Mouse (Mus musculus): ENCODE data around the gene Nfatc2. TPM values are rescaled to one million over a fixed set of nuclear protein-coding genes. Genes with fewer than 3 reads are reported as not detected.

Gene Nfatc2
- total RNA-seq, 2 experiments from 2014 or later, result 6.5 to 7.5 TPM

DNA sequence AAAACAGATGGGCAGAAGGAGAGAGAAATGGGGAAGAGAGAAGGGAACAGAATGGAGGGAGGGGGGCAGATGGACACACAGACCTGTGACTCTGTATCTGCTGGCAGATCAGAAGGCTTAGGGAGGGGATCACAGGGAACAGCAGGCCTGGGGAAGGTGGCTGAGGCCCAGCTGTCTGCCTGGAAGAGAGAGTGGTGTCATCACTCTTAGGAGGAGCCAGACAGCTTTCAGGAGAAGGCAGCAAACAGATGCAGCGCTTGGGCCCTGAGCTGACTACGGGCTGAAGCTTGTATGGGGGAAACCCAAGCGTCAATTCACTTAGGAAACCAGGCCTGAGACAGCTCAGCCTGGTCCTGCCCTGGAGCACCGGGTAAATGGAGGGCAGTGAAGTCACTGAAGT lies 86.0 kb downstream of the Nfatc2 start:
- intact Hi-C loops (cut with DNase I; ENCODE audit: low total_unique reads), result no loop called here
- DNase-seq, result no peak

DNA sequence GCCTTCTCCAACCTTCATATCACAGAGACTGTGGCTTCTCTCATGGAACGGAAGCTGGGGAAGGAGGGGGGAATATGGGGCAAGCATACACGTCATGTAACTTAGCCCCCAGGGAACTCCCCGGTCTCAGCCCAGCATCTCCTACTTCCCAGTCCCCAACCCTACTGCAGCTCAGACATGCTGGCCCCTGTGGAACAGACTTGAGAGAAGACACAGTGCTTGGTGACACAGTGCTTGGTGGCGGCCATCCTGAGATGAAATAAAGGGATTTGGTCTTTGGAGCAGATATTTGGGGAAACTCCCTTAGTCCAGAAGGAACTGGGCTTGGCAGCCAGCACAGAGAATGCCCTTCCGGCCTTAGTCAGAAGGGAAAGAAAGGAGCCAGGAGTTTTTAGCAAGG lies 87.3 kb downstream of the Nfatc2 start:
- DNase-seq, result no peak
- intact Hi-C loops (cut with DNase I; ENCODE audit: low total_unique reads), result no loop called here

DNA sequence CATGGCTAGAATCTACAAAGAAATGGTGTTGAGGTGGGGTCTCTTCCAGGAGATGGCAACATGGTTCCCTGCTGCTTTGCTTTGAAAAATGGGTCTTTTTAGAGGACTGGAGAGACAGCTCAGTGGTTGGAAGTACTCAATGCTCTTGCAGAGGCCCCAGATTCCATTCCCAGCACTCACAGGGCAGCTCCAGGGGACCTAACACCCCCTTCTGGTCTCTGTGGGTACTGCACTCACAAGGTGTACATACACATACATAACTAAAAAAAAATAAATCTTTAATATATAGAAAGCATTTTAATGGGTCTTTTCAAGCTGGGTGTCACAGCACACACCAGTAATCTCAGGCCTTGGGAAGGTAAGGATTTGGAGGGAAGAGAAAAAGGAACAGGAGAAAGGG lies 89.9 kb downstream of the Nfatc2 start:
- no peak for DNase-seq
- intact Hi-C loops (cut with DNase I; ENCODE audit: low total_unique reads), result no loop called here

DNA sequence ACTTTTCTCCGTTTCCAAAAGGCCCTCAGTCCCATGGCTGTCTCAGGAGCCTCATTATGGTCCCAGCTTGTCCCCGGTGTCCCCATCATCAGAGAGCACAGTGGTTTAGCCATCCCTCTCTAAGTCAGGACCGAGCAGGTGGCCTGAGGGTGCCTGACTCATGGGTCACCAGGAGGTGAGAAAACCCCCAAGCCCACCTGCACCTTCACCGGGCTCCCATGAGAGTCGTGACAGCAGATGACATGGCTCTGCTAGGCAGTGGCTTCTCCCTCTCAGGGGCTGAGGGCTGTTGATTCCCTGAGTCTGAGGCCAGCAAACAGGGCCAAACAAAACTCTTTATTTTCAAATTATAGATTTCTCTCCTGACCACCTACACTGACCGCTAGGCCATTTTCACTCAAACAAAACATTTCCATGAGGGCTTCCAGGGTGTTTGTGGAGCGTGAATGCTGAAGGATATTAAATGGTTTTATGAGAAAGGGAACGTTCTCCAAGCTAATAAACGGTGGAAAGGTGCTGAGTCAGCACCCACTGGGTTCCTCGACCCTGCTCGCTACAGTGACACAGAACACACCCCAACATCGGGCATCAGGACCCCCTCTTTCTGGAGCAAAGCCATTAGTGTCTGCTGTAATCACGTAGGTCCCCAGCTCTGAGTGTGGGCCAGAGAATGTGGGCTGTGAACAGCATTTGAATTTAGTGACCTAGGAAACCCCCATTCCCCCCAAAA lies 92.8 kb downstream of the Nfatc2 start:
- DNase-seq, result no peak
- intact Hi-C loops (cut with DNase I; ENCODE audit: low total_unique reads), result no loop called here

DNA sequence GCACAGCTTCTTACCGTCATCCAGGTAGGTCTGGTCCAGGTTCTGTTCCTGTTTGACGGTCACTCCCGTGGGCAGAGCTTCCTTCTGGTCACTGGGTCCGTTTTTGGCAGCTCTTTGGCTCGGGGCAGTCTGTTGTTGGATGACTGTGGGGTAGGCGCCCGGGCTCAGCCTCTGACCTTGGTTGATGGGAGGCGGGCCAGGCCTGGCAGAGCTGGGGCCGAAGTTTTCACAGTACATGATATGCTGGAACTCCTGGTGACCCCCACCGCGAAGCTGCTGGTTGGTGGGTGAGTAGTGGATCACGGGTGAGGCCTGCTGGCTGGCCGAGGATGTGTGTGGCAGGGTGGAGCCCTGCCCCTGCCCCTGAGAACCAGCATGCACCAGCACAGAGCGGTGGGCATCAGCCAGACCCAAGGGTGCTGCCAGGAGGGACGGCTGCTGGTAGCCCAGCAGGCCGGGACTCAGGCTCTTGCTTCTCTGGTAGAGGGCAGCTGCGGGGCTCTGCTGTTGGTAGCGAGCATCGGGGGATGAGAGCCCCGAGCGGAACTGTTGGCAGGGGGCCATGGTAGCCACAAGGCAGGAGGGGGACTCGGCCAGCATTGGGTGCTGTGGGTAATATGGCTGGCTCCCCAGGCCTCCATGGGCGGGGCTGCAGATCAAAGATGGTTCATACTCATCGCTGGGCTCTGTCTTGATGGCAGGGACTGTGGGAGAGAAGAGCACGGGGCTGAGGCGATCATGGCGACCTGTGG lies 96.8 kb downstream of the Nfatc2 start:
- intact Hi-C loops (cut with DNase I; ENCODE audit: low total_unique reads), result no loop called here
- DNase-seq, result peak; percentile 43

DNA sequence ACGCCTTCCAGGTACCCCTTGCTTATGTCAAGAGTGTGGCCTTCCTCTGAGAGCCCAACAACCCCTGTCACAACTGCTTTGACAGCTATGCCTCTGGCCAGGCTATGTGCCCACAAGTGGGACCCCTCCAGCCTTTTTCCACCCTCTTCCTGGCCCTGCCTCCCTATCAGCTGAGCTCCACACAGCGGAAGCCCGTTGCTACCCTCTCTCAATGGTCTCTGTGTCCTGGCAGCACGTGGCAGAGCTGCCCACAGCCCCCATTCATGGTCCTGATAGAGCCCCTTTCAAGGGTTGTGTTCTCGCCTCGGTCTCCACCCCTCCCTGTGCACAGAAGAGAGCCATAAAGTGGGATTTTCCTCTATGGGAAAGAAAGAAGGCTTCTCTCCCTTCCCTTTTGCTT lies 97.7 kb downstream of the Nfatc2 start:
- no peak for DNase-seq
- intact Hi-C loops (cut with DNase I; ENCODE audit: low total_unique reads), result no loop called here

DNA sequence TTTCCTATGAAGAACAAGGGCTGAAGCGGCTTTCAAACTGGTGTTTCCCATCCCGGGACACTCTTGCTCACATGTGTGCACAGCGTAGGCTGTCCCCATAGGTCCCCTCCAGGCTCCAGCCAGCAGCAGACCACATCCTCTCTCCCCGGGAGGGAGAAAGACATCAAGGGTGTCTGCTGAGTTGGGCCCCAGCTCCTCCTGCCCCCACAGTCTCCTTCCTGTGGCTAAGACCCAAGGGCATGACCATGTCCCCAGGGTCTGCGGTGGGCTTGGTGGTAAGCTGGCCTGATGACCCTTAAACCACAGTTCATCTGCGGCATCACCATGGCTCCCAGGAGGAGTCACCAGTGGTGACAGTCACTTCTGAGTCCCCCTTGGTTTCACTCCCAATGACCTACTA lies 100.7 kb downstream of the Nfatc2 start:
- intact Hi-C loops (cut with DNase I; ENCODE audit: low total_unique reads), result no loop called here
- DNase-seq, result no peak

DNA sequence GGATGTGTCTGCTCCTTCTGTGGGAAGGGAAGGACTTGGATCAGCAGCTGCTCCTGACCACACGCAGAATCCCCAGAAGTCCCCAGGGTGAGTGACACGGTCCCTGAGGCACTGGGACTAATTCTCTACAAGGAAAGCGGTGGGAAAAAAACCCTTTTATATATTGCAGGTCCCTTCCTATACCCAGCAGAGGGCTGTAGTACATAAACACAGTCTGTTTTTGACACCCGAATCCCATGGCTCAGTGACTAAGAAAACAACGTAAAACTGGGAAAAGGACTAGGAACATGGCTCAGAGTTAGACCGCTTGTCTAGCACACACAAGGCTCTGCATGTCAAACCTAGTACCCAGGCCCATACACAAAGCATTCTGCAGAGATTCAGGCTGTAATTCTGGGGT lies 101.2 kb downstream of the Nfatc2 start:
- intact Hi-C loops (cut with DNase I; ENCODE audit: low total_unique reads), result no loop called here
- no peak for DNase-seq

DNA sequence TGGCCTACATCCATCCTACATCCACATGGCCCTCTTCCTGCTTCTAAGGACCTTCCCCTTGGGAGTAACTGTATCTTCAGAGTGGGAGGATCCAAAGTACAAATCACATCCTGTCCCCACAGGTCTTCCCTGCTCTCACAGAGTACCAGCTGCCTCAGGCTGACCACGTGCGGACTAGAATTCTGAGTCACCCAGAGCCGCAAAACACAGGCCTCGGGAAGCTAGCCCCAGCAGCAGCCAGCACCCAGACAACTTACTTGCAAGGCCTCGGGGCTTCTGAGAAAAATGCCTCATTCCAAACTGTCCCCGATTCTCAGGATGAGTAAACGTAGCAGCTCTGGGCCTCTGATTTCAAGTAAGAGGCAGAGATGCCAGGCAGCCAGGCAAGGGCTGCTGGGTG lies 109.7 kb downstream of the Nfatc2 start:
- DNase-seq, result no peak
- intact Hi-C loops (cut with DNase I; ENCODE audit: low total_unique reads), result no loop called here

DNA sequence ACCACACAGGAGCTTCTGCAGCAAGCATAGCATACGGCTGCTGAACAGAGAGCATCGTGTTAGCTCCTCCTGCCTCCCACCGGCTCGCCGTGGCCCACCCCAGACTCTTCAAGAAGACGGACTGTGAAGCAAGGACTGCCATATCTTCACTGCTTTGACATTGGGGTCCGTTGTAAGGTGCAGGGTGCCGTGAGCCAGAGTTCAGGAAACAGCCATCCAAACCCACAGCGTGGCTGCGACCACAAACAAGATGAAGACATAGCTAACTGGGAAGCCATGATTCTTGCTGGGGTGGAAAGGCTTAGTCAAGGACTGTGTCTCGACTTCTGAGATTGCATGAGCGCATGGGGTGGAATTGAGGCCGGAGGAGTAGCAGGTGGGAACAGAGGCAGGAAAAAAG lies 111.5 kb downstream of the Nfatc2 start:
- DNase-seq, result no peak
- intact Hi-C loops (cut with DNase I; ENCODE audit: low total_unique reads), result no loop called here

DNA sequence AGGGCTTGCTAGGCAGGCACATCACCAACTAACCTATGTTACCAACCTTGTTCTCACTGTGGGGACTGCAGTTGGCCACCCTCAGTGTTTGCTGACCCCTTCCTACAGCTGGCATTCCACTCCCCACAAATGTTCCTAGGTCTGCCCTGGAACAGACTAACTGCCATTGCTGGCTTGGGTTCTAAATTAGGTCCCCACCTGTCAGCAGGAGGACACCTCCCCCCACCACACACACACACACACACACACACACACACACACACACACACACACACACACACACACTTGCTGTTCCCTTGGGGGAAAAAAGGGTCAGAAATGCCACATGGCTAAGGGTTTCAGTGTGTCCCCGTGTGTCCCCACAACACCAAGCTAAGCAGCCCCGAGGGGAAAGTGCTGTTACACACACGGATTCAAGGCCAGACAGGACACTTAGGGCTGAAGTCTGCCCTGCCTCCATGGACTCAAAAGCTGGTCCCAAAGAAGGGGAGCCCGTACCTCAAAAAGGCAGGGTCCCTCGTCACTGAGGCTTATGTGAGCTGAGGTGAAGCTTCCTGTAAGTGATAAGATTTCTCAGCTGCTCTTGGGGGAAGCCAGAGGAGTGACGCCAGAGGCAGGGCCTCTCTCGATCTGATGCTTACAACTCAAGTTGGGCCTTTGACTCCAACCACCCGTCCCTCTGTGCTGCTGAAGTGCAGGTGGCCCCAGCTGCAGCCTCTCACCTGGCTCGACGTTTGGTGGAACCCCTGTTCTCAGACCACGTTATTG lies 113.1 kb downstream of the Nfatc2 start:
- intact Hi-C loops (cut with DNase I; ENCODE audit: low total_unique reads), result no loop called here
- no peak for DNase-seq

DNA sequence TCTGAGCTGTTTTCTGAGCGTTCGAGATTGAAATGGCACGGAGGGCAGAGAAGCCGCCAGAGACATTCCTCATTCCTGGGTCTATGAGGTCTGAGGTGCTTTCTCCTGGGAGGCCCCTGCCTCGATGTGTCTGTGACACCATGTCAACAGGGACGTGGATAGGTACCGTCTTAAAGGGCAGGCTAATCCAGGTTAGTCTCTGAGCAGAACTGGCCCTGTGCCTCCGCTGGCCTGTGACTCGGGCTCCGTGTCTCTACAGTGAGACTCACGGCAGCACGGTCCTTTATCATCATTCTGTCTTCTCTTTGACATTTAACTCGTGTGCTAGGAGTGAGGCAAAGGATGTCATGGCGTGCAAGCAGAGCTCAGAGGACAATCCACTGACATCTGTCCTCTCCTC lies 120.3 kb downstream of the Nfatc2 start:
- no peak for DNase-seq
- intact Hi-C loops (cut with DNase I; ENCODE audit: low total_unique reads), result no loop called here

DNA sequence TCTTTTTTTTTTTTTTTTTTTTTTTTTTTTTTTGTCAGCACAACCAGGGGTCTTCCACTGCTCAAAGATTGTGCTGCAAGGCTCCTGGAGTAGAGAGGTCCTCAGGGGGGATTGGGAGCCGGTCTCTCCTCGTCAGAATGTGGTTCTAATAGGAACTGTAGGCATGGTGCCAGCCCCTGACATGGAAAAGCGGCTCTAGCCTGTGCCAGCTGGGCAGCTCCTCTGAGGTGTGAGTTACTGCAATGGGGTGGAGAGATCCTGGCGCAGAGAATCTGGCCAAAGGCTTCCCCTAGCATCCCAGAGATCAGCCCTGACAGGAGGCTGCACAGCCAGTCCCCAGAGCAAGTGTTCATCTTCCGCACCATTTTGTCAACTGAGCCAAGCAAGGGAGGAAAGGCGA lies 120.8 kb downstream of the Nfatc2 start:
- peak; percentile 60 for DNase-seq

DNA sequence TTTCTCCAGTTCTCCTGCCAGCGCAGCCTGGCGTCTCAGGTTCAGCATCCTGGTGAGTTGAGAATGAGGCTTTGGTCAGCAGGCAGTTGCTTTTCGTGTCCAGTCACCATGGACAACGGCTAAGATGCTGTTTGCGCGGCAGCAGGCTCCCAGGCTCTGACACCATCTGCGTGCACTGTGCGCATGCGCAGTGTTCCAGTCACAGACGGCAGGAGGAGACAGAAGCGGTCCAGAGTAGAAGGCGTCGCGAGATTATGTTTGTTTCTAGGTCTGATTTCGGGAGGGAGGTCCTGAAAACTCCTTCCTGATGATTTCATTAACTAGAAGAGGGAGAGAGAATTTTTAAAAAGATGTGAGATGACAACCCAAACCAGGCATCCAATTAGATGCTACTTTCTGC lies 121.5 kb downstream of the Nfatc2 start:
- intact Hi-C loops (cut with DNase I; ENCODE audit: low total_unique reads), result no loop called here
- DNase-seq, result no peak

More for the DNA sequence above, 120.8 kb downstream of the Nfatc2 start:
- intact Hi-C loops (cut with DNase I; ENCODE audit: low total_unique reads), result no loop called here

DNA sequence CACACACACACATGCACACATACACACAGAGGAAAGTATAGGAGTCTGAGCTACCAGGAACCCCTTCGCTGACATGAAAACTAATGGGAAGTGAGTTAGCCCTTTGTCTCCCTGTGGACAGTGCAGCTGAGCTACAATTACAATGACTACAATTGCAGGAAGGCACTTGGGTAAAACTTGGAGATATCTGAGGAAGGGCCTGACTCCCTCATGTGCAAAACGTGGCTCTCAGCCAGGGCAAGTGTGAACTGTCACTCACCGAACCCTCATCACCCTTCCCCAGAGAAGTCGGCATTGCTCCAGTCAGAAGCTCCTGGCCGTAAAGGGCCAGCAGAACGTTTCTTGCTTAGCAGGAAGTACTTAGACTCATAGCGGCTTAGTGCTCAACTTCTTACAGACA lies 123.0 kb downstream of the Nfatc2 start:
- peak; percentile 33 for DNase-seq
- intact Hi-C loops (cut with DNase I; ENCODE audit: low total_unique reads), result no loop called here

DNA sequence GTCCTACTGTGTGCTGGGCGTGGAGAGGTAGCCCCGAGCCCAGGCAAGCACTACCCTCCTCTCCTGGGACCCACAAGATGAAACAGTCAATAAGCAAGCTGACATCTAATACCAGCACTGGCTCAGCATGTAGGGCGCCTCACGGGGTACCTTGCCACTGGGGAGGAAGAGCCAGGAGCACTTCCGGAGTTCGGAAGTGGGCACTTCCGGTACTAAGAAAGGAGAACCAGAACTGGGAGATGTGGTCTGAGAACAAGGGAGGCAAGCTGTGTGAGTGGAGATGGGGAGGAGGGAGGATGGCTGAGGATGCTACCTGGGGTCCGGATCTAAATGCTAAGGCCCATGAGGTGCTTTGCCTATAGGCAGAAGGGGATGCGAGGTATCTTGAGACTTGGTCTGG lies 128.0 kb downstream of the Nfatc2 start:
- no peak for DNase-seq
- intact Hi-C loops (cut with DNase I; ENCODE audit: low total_unique reads), result no loop called here

DNA sequence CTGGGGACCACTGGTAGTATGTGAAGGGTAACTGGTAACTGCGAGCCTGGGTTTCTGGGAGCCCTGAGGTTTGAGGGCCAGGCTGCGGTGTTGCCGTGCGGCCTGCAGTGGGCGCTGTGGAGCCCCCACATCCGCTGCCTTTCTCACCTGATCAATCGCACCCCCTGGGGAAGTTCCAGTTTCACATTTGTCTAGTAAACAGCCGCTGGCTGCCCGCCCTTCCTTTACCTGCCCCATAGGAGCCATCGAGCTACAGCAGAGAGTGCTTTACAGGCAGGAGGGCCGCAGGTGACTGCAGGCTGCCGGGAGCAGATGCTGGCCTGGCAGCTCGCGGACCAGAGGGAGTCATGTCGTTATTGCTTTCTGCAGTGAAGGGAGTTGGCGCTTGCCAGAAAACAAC lies 128.6 kb downstream of the Nfatc2 start:
- peak; percentile 51 for DNase-seq
- intact Hi-C loops (cut with DNase I; ENCODE audit: low total_unique reads), result no loop called here

DNA sequence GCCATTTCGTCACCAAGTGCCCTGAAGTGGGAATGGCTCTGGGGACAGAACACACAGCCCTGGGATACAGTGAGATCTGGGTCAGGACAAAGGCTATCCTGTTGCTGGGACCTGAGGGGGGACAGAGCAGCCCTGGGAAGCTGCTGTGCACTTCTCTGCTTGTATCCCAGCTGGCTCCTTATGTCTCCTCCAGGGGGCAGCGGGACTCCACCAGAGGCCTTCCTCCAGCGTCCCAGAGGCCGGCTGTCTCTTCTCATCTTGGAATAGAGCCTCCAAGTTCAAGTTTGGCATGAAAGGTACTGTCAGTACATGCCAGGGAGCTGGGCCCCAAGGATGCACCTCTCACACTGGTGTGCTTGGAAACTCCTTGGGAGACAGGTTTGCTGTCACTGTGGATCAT lies 132.4 kb downstream of the Nfatc2 start:
- intact Hi-C loops (cut with DNase I; ENCODE audit: low total_unique reads), result no loop called here
- peak; percentile 80 for DNase-seq

DNA sequence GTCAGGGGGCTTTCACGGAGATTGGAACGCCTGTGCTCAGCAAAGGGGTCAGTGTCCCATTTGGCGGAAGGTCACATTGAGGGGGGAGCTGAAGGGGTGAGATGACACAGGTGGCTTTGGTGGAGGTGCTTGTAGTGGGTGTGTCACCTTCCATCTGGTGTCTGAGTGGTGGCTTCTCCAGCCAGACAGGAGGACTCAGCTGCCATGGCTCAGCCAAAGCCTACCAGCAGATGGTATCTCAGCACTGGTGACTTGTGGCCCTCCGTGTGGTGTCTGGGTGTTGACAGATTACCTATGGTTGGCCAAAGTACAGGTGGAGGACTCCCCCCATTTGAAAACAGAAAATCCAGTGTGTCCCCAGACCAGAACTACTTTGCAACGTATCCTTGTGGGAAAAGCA lies 134.3 kb downstream of the Nfatc2 start:
- DNase-seq, result no peak
- intact Hi-C loops (cut with DNase I; ENCODE audit: low total_unique reads), result no loop called here

DNA sequence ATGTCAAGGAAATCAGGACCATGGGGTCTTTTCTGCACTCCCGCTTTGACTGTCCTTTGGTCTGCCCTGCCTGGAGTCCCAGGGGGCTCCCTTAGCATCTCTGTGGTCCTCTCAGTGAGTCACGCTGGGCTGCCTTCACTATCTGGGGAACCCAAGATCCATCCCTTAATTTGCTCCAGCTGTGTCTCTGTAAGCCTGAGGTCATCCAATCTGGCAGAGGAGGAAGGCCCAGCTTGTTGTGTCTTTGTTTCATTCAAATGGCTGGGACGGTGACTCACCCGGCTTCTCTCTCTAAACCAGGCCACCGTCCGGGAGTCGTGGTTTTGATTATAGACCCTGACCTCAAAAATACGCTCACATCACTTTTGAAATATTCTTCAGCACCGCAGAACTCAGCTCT lies 135.4 kb downstream of the Nfatc2 start:
- intact Hi-C loops (cut with DNase I; ENCODE audit: low total_unique reads), result no loop called here
- peak; percentile 69 for DNase-seq

DNA sequence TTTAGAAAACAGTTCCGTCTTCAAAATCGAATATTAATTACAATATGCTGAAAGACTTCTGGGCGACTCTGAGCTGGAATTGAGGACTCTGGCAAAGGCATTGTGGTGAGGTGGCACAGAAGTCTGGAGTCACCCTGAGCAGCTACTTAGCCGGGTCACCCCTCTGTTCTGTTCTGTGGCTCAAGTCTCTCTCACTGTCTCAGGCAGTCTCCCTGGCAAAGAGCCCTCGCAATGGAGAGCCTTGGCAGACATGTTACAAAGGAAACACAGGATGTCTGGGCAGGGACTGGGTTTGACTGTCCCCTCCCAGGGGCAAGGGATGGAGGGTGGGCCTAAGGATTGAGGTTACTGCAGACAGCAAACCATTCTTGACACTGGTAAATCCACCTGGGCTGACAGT lies 135.8 kb downstream of the Nfatc2 start:
- intact Hi-C loops (cut with DNase I; ENCODE audit: low total_unique reads), result no loop called here
- peak; percentile 31 for DNase-seq

Measured in gastrocnemius, postnatal 14 days (tissue).